Mouse (Mus musculus) liver, embryonic 15.5 days (tissue): ENCODE data around the gene Chtop. TPM values are rescaled to one million over a fixed set of nuclear protein-coding genes. Genes with fewer than 3 reads are reported as not detected.

ENCODE experiments used
- ATAC-seq: fragments of 200-750 bp; cut with Nextera tagmentation; 2 replicates; pipeline ENCODE4 v1.8.0; 2017; ENCODE audit warnings: moderate number of reproducible peaks, mild to moderate bottlenecking, moderate library complexity; ENCODE audit not compliant: insufficient read depth
- H3K27ac ChIP-seq: fragments of 300-500 bp; sonication (generic); replicated peaks from 2 replicates; pipeline ENCODE4 v1.5.1; 2015; ENCODE audit warnings: mild to moderate bottlenecking, inconsistent platforms
- H3K27me3 ChIP-seq: fragments of 300-500 bp; sonication (generic); 2 replicates; pipeline ENCODE4 v1.6.1; 2015; ENCODE audit warnings: mild to moderate bottlenecking, inconsistent platforms
- H3K36me3 ChIP-seq: fragments of 300-500 bp; sonication (generic); replicated peaks from 2 replicates; pipeline ENCODE4 v1.6.1; 2015; ENCODE audit warnings: moderate library complexity, mild to moderate bottlenecking, inconsistent platforms
- H3K4me1 ChIP-seq: fragments of 300-500 bp; sonication (generic); replicated peaks from 2 replicates; pipeline ENCODE4 v1.6.1; 2015; ENCODE audit warnings: inconsistent platforms
- H3K4me2 ChIP-seq: fragments of 300-500 bp; sonication (generic); 2 replicates; pipeline ENCODE4 v1.6.1; 2015; ENCODE audit warnings: moderate library complexity, mild to moderate bottlenecking, inconsistent platforms
- H3K4me3 ChIP-seq: fragments of 300-500 bp; sonication (generic); replicated peaks from 2 replicates; pipeline ENCODE4 v1.5.1; 2015; ENCODE audit warnings: mild to moderate bottlenecking, inconsistent platforms
- H3K9ac ChIP-seq: fragments of 300-500 bp; sonication (generic); 2 replicates; pipeline ENCODE4 v1.6.1; 2015; ENCODE audit warnings: moderate library complexity, mild to moderate bottlenecking, inconsistent platforms
- H3K9me3 ChIP-seq: fragments of 300-500 bp; sonication (generic); replicated peaks from 2 replicates; pipeline ENCODE4 v1.6.1; 2016; ENCODE audit warnings: inconsistent platforms
- WGBS: fragments of 180-500 bp; shearing (Covaris S2); methylation state at CpG from one replicate; pipeline ENCODE4 v1.1.7; 2015; ENCODE audit warnings: mixed read lengths; ENCODE audit not compliant: insufficient replicate concordance; 5-methylcytosine and 5-hydroxymethylcytosine counted together
- polyA plus RNA-seq: library from polyadenylated mRNA; unstranded; fragments of >200 nt; fragmentation: Nextera tagmentation; extraction: Ambion mirVana; gene quantifications from 2 replicates; pipeline ENCODE4 v1.2.1, GENCODE M21; 2015

The Chtop gene
- polyA plus RNA-seq, 1 experiment from 2014 or later, result 49.8 TPM

- H3K36me3 ChIP-seq, result peaks cover 58% of the 10 kb centered on the region
- no peak for ATAC-seq
- H3K9ac ChIP-seq, result no peak overlapping the region
- no peaks in the 10 kb centered on the region for H3K9me3 ChIP-seq
- H3K27me3 ChIP-seq, result no peaks in the 10 kb centered on the region
- H3K4me2 ChIP-seq, result no peak overlapping the region
- H3K4me1 ChIP-seq, result peaks cover 22% of the 10 kb centered on the region
- no peak overlapping the region for H3K4me3 ChIP-seq
- no peak overlapping the region for H3K27ac ChIP-seq
- 83% methylated on average over 6 of the region's 6 CpGs for WGBS
Measured at GRCm38 (mm10) chr3:90488576-90488975, 20.7 kb downstream of the Chtop start.

- Histone ChIP-seq H3K9ac (no peak overlapping the region), H3K27ac (no peak overlapping the region), H3K4me1 (peaks cover 21% of the 10 kb centered on the region), H3K9me3 (no peaks in the 10 kb centered on the region), H3K4me3 (no peak overlapping the region), H3K4me2 (no peak overlapping the region), H3K36me3 (peaks cover 74% of the 10 kb centered on the region), H3K27me3 (no peaks in the 10 kb centered on the region)
- no peak for ATAC-seq
- WGBS, result 72% methylated on average over 5 of the region's 5 CpGs
Measured at GRCm38 (mm10) chr3:90486998-90487397, 22.3 kb downstream of the Chtop start.

- peaks cover 20% of the 10 kb centered on the region for H3K4me1 ChIP-seq
- peak; percentile 99 for ATAC-seq
Measured at GRCm38 (mm10) chr3:90475831-90476611, 33.3 kb downstream of the Chtop start, which contains the start of gene Ilf2. Gene Ilf2 (plus strand): TSS chr3:90476126.

GRCm38 (mm10) chr3:90475151-90475830 is 34.0 kb downstream of the Chtop start:
- 34% methylated on average over 16 of the region's 16 CpGs for WGBS
- peaks cover 26% of the 10 kb centered on the region for H3K36me3 ChIP-seq
- no peaks in the 10 kb centered on the region for H3K27me3 ChIP-seq
- peak overlapping the region; percentile 54 for H3K4me3 ChIP-seq
- ATAC-seq, result peak; percentile 2
- H3K4me2 ChIP-seq, result peak overlapping the region; percentile 62
- no peaks in the 10 kb centered on the region for H3K9me3 ChIP-seq
- H3K4me1 ChIP-seq, result peaks cover 20% of the 10 kb centered on the region
- no peak overlapping the region for H3K9ac ChIP-seq
- H3K27ac ChIP-seq, result no peak overlapping the region

More at GRCm38 (mm10) chr3:90475831-90476611, 33.3 kb downstream of the Chtop start, which contains the start of gene Ilf2:
- Histone ChIP-seq H3K36me3 (peaks cover 33% of the 10 kb centered on the region), H3K27me3 (no peaks in the 10 kb centered on the region), H3K9ac (peak within 1 kb of the TSS; percentile 79), H3K4me2 (peak within 1 kb of the TSS; percentile 73), H3K27ac (peak within 1 kb of the TSS; percentile 85), H3K9me3 (no peaks in the 10 kb centered on the region), H3K4me3 (peak within 1 kb of the TSS; percentile 75)
- under 1% methylated on average over 45 of the region's 45 CpGs for WGBS

- peaks cover 14% of the 10 kb centered on the region for H3K4me1 ChIP-seq
- H3K4me2 ChIP-seq, result no peak overlapping the region
- H3K27me3 ChIP-seq, result peaks cover 19% of the 10 kb centered on the region
- no peaks in the 10 kb centered on the region for H3K9me3 ChIP-seq
- H3K36me3 ChIP-seq, result no peaks in the 10 kb centered on the region
- no peak overlapping the region for H3K27ac ChIP-seq
- ATAC-seq, result no peak
- H3K9ac ChIP-seq, result no peak overlapping the region
- H3K4me3 ChIP-seq, result no peak overlapping the region
- 13% methylated on average over 3 of the region's 3 CpGs for WGBS
Measured at GRCm38 (mm10) chr3:90472213-90472612, 37.1 kb downstream of the Chtop start.

- H3K27ac ChIP-seq, result no peak overlapping the region
- H3K36me3 ChIP-seq, result no peaks in the 10 kb centered on the region
- H3K4me3 ChIP-seq, result no peak overlapping the region
- H3K9ac ChIP-seq, result no peak overlapping the region
- H3K27me3 ChIP-seq, result peaks cover 63% of the 10 kb centered on the region
- ATAC-seq, result no peak
- no peak overlapping the region for H3K4me2 ChIP-seq
- peaks cover 19% of the 10 kb centered on the region for H3K4me1 ChIP-seq
- H3K9me3 ChIP-seq, result no peaks in the 10 kb centered on the region
- WGBS, result 78% methylated on average over 10 of the region's 10 CpGs
Measured at GRCm38 (mm10) chr3:90467618-90468300, 41.5 kb downstream of the Chtop start.

GRCm38 (mm10) chr3:90466311-90466766 is 43.0 kb downstream of the Chtop start:
- H3K36me3 ChIP-seq, result no peaks in the 10 kb centered on the region
- WGBS, result 1% methylated on average over 15 of the region's 15 CpGs
- H3K4me3 ChIP-seq, result peak overlapping the region; percentile 54
- peaks cover 77% of the 10 kb centered on the region for H3K27me3 ChIP-seq
- no peak overlapping the region for H3K27ac ChIP-seq
- H3K4me1 ChIP-seq, result peaks cover 17% of the 10 kb centered on the region
- H3K9me3 ChIP-seq, result no peaks in the 10 kb centered on the region
- peak; percentile 11; the same call in 1 of the 2 replicates for ATAC-seq
- H3K4me2 ChIP-seq, result peak overlapping the region; percentile 69
- H3K9ac ChIP-seq, result no peak overlapping the region

- under 1% methylated on average over 38 of the region's 49 CpGs for WGBS
- Histone ChIP-seq H3K4me3 (peak within 1 kb of the TSS; percentile 54), H3K36me3 (no peaks in the 10 kb centered on the region), H3K4me2 (peak within 1 kb of the TSS; percentile 69), H3K4me1 (peaks cover 17% of the 10 kb centered on the region), H3K9me3 (no peaks in the 10 kb centered on the region), H3K27me3 (peaks cover 82% of the 10 kb centered on the region), H3K9ac (peak within 1 kb of the TSS; percentile 11; the same call in 1 of the 2 replicates), H3K27ac (no peak within 1 kb of the TSS)
- peak; percentile 39; the same call in 1 of the 2 replicates for ATAC-seq
Measured at GRCm38 (mm10) chr3:90465686-90466310, 43.5 kb downstream of the Chtop start, which contains the start of gene Npr1. Gene Npr1 (minus strand): TSS chr3:90465866.

GRCm38 (mm10) chr3:90465081-90465685 is 44.1 kb downstream of the Chtop start:
- H3K27ac ChIP-seq, result no peak overlapping the region
- ATAC-seq, result 0 out of 2 replicates have a peak, but pooled peaks have one; percentile 6
- H3K27me3 ChIP-seq, result peaks cover 88% of the 10 kb centered on the region
- no peaks in the 10 kb centered on the region for H3K36me3 ChIP-seq
- peak overlapping the region; percentile 54 for H3K4me3 ChIP-seq
- WGBS, result 2% methylated on average over 75 of the region's 75 CpGs
- peak overlapping the region; percentile 69 for H3K4me2 ChIP-seq
- peaks cover 17% of the 10 kb centered on the region for H3K4me1 ChIP-seq
- peak overlapping the region; percentile 11; the same call in 1 of the 2 replicates for H3K9ac ChIP-seq
- no peaks in the 10 kb centered on the region for H3K9me3 ChIP-seq

- ATAC-seq, result no peak
- WGBS, result 19% methylated on average over 37 of the region's 37 CpGs
- H3K27me3 ChIP-seq, result peaks cover 93% of the 10 kb centered on the region
Measured at GRCm38 (mm10) chr3:90464552-90465080, 44.7 kb downstream of the Chtop start.

More at GRCm38 (mm10) chr3:90464552-90465080, 44.7 kb downstream of the Chtop start:
- H3K4me2 ChIP-seq, result peak overlapping the region; percentile 69
- no peak overlapping the region for H3K27ac ChIP-seq
- peak overlapping the region; percentile 54 for H3K4me3 ChIP-seq
- no peaks in the 10 kb centered on the region for H3K9me3 ChIP-seq
- H3K4me1 ChIP-seq, result peaks cover 17% of the 10 kb centered on the region
- H3K9ac ChIP-seq, result no peak overlapping the region
- no peaks in the 10 kb centered on the region for H3K36me3 ChIP-seq
